Mouse (Mus musculus): ENCODE measurements around the gene Plekhh2.
"Not testable (repeated sequence)": the region's sequence is repeated elsewhere in the genome, so short reads cannot be mapped to it uniquely, and the experiment has no call there.

The Plekhh2 gene

DNA sequence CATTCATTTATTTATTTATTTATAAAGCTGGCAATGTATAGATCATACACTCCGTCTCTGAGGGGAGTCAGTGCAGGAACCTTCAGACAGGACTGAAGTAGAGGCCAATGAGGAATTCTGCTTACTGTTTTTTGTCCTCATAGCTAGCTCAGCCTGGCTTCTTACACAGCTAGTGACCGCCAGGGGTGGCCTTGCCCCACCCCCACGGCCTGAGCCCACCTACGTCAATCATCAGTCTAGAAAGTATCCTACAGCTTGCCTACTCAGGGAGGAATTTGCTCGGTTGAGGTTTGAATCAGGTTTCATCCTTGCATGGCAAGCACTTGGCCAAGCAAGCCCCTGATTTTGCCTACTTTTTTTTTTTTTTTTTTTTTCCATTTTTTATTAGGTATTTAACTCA, 4.2 kb downstream of the Plekhh2 start:
- no peak for DNase-seq

DNA sequence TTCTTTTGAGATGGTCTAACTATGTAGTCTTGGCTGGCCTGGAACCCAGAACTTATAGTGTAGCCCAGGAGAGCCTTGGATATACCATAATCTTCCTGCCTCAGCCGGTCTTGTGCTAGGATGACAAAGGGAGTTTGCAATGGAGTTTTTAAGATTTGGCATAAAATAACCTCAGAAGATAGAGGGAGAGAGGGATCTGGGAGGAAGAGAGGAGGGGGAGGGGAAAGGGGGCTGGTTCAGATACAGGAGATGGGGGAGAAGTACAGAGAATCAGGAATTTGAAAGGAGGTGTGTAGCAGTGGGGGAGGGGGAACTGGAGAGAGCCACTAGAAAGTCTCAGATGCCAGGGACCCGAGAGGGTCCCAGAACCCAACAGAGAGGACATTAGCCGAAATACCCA, 7.7 kb downstream of the Plekhh2 start:
- DNase-seq = no peak

GRCm38 (mm10) chr17:84520057-84520456, 8.4 kb downstream of the Plekhh2 start:
- DNase-seq = no peak

GRCm38 (mm10) chr17:84529356-84529755, 17.7 kb downstream of the Plekhh2 start:
- no peak for DNase-seq

DNA sequence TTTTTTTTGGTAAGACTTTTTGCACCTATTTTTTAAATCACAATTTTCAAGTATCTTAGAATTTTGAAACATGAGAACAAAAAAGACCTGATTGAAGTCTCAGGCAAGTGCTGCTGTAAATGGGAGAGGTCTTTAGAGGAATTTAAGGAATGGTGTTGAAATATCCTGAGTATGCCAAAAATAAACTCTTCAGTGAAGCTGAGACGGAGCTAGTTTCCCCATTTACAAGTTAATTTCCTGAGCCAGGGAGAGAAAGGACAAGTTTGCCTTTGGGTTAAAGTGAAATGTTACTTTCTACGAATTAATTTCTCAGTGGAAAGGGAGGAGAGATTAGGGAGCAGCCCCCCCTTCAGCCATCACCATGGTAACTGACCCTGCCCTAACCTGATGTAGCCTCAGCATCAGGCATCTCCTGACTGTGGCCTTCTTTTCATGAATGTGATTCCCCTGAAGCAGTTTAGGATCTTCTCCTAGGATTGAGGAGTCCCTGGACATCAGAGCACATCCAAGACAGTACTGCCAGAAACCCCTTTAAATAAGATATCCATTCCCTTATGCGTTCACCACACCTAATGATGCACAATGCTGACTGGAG, 18.6 kb downstream of the Plekhh2 start:
- DNase-seq = no peak

DNA sequence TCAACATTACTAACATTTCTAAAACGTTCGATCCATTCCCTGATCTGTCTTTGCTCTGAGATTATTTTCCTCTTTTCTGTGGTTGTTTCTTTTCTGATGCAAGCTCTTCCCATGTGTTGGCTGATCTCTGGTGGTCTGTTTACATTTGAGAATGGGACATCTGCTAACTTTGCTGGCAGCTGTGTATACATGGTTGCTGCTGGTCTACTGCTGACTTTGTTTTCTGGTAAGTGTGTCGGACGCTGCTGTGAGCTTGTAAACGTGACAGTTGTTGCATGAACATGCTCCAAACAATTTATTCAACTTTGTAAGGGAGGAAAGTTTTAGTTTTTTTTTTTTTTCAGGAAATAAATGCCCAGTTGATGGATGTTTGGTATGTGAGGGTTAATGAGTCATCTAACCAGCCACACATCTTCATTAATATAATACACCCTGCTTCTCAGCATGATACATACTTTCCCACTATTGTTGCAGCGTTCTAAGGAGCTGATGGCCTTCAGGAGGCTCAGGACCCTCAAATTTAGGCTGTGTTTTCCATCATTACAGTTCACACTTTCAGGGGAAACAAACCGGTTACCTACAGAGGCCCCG, 21.3 kb downstream of the Plekhh2 start:
- no peak for DNase-seq

- DNase-seq = no peak
Measured at GRCm38 (mm10) chr17:84533841-84534240, 22.1 kb downstream of the Plekhh2 start.

DNA sequence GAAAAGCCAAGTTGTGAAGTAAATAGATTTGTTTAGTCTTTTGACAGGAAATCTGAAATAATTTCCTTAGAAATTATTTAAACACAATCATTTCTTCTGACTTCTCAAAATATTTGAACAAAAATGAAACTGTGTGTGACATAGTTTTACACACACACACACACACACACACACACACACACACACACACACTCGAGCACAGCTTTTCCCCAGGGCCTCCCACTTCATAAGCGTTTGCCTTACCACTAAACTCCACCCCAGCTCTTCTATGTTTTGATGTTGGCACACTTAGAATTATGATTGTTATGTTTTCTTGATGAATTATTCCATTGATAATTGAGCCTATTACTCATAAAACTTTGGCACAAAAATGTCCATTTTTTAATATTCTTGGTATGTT, 22.9 kb downstream of the Plekhh2 start:
- DNase-seq = no peak

GRCm38 (mm10) chr17:84535226-84535625, 23.5 kb downstream of the Plekhh2 start:
- DNase-seq = no peak

DNA sequence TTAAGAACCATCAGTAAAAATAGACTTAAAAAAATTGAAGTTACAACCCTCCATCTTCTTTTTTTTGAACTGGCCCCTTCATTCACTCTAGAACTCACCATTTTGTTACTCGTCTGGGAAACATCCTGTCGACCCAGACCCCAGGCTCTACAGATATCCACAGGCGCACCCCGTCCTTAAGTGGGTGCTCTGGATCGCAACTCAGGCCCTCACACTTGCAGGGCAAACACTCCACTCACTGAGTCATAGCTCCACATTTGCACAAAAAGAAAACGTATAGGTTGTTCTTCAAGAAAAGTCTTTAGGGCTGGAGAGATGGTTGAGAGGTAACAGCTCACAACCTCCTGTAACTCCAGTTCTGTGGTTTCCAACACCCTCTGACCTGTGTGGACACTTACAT, 25.6 kb downstream of the Plekhh2 start:
- no peak for DNase-seq

DNA sequence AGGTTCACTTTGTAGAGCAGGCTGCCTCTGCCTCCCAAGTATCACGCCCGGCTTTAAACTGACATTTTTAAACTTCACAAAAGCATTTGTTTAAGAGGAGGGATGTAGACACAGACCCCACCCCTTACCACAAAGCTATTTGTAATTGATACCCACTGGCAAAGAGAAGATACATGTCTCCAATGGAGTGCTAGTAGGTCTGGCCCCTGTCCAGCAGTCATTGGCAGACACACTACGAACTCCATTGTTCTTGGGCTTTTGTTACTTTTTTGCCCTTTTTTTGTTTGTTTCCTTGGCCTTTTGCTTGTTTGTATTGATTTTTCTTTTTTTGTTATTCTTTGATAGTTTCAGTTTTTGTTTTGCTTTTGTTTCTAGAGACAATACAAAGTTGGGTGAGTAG, 26.3 kb downstream of the Plekhh2 start:
- DNase-seq = no peak

GRCm38 (mm10) chr17:84540603-84541002, 28.9 kb downstream of the Plekhh2 start:
- no peak for DNase-seq

GRCm38 (mm10) chr17:84550902-84551877, 39.5 kb downstream of the Plekhh2 start:
- no peak for DNase-seq

GRCm38 (mm10) chr17:84552230-84552629, 40.5 kb downstream of the Plekhh2 start:
- no peak for DNase-seq

DNA sequence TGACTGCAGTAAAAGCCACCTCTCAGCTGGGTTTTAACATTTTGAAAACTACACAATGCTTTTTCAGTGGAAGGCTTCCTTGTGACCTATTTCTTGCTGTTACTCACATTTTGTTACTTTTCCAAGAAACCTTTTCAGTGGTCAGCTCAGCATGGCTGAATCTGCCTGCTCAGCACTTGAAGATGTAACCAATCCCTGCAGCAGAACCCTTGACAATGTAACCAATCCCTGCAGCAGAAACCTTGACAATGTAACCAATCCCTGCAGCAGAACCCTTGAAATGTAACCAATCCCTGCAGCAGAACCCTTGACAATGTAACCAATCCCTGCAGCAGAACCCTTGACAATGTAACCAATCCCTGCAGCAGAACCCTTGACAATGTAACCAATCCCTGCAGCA, 52.6 kb downstream of the Plekhh2 start:
- not testable (repeated sequence) for DNase-seq

- no peak for DNase-seq
Measured at GRCm38 (mm10) chr17:84565762-84566161, 54.1 kb downstream of the Plekhh2 start.

DNA sequence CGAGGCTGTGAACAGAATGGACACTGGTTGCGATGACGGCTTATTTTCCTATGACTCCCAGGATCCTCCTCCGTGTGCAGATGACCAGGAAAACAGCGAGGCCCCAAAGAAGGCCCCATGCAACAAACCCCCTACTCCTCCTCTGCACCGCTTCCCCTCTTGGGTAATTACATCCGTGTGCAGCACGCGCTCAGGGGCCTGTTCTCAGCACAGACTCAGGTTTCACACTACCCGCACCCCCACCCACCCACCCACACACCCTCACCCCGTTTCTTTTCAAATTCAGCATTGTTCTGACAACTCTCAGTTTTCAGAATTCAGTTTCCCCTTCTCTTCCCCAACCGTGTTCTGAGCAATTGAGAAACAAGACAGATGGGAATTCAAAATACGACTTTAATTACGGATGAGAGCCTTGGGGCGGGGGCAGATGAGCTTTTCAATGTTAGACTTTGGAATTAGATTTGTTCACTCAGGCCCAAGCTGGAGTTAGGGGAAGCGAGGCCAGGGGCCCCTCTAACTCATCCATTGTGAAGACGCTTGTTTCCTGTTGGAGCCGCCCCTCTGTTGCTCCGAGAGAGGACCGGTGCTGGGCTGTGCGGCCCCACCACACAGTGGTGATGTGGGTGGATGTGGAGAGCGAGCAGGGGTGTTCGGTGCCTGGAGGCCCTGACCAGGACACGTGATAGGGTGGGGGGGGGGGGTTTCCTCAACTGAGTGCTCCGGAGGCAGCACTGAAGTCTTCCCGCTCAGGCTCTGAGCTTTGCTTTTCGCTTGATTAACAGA, 55.3 kb downstream of the Plekhh2 start:
- no peak for DNase-seq

DNA sequence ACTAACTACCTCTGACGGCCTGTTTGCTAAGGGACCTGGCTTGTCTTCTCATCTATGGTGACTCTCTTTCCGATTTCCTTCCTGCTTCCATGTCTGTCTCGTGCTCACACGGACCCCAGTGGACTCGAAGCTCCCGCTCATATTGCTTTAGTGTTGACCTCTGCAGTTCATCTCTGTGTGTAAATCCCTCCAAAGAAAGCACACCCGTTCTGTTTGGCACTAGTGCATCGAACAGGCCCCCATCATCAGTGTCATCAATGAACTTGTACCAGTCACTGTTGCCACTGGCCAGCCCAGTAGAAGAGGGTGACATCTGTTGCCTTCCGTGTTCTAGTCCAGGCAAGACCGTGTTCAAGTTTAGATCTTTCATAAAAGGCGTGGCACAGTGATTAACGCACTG, 57.1 kb downstream of the Plekhh2 start:
- DNase-seq = no peak

DNA sequence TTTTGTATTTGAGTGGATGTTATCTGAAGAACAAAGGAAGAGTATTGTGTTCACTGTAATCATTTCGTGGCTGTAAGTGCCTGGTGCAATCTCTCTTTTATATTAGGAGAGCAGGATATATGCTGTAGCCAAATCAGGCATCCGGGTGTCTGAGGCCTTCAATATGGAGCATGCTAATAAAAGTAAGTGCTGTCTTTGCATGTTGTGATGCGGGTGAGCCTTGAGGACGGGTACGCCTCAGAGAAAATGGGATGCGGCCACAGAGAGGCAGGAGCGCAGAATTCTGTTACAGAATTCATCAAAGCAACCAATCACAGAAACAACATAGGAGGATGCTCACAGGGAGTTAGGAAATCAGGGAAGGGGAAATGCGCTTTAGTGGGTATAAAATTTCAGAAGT, 58.1 kb downstream of the Plekhh2 start:
- DNase-seq = no peak

DNA sequence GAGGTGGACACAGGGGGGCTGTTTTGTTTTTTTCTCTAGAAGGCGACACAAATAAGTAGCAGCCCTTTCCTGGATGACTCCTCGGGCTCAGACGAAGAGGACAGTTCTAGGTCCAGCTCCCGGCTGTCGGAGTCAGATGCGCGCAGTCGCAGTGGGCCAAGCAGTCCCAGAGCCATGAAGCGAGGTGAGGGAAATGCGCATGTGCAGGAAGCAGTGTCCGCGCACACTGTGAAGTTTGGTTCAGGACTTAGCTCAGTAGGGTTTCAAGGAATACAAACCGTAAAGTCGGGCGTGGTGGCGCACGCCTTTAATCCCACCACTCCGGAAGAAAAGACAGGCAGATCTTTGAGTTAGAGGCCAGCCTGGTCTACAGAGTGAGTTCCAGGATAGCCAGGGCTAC, 59.9 kb downstream of the Plekhh2 start:
- no peak for DNase-seq

DNA sequence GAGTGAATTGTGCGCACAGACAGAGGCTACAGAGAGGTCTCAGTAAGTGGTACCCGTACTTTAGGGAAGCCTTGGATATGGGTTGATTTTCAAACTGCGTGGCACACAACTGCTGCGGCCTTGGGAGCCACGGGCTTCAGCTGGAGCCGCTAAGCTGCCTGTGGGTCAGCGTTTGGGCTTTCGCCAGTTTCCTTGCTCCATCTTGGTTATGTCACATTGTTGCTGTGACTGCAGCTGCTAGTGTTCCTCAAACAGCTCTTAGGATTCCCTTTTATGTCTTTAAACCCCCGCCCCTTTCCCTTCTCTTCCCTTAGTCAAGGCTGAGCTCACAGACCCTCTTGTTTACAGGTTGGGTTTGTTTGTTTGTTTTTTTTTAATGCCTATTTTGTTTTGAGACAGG, 61.6 kb downstream of the Plekhh2 start:
- no peak for DNase-seq

DNA sequence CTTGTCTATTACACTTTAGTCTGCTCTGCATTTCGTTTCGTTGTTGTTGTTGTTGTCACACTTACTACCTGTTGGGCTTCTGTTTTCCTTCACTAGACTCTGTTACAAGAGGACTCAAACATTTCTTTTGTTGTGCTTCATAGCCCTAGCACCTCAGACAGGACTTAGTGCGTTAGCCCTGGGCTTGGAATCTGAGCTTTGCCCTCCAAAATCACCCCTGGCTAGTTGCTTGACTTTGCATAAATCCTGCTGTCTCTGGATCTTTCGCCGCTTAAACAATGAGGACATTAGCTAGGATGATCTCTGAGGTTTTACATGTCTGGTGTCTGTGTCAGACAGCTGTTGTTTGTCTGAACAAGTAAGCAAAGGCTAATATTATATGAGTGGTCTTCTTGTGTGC, 62.2 kb downstream of the Plekhh2 start:
- no peak for DNase-seq

- no peak for DNase-seq
Measured at GRCm38 (mm10) chr17:84575108-84575507, 63.4 kb downstream of the Plekhh2 start.

All from right cerebral cortex, postnatal 14 days (tissue).